Mouse (Mus musculus): ENCODE results near the gene Trim11. TPM values are rescaled to one million over a fixed set of nuclear protein-coding genes. Genes with fewer than 3 reads are reported as not detected.

Gene Trim11
- total RNA-seq (2021): 10 to 100 TPM; 24.7 to 28.6 TPM
- long read RNA-seq, partial matches to known transcripts: 1 of 20 reads
- long read RNA-seq, other reads (novel, unspliced or antisense): 19 of 20 reads

GRCm38 (mm10) chr11:58978027-58978705 is at the start of gene Trim11:
Gene Trim11, plus strand, starts transcription at chr11:58978093.
- DNase-seq (ENCODE audit: low spot score in 2 of 2): peak; percentile 66 to 71

GRCm38 (mm10) chr11:58929055-58929454 is 48.8 kb upstream of the Trim11 start:
- DNase-seq (ENCODE audit: low spot score in 2 of 2): no peak

- no peak for DNase-seq (ENCODE audit: low spot score in 2 of 2)
These were observed 48.3 kb upstream of the Trim11 start for GRCm38 (mm10) chr11:58929641-58930040.

- no peak for DNase-seq (ENCODE audit: low spot score in 2 of 2)
These were observed 47.6 kb upstream of the Trim11 start for GRCm38 (mm10) chr11:58930254-58930653.

GRCm38 (mm10) chr11:58931576-58931975 is 46.3 kb upstream of the Trim11 start:
- DNase-seq (ENCODE audit: low spot score in 2 of 2): no peak

GRCm38 (mm10) chr11:58937909-58938308 is 40.0 kb upstream of the Trim11 start:
- DNase-seq (ENCODE audit: low spot score in 2 of 2): no peak

GRCm38 (mm10) chr11:58938322-58939087 is 39.4 kb upstream of the Trim11 start, which contains the start of gene Rnf187:
Gene Rnf187, minus strand, starts transcription at chr11:58938916.
- peak; percentile 85 to 92 for DNase-seq (ENCODE audit: low spot score in 2 of 2)

GRCm38 (mm10) chr11:58939088-58939439 is 38.8 kb upstream of the Trim11 start:
- no peak for DNase-seq (ENCODE audit: low spot score in 2 of 2)

GRCm38 (mm10) chr11:58944136-58944535 is 33.8 kb upstream of the Trim11 start:
- DNase-seq (ENCODE audit: low spot score in 2 of 2): no peak

GRCm38 (mm10) chr11:58947306-58947705 is 30.6 kb upstream of the Trim11 start:
- DNase-seq (ENCODE audit: low spot score in 2 of 2): no peak

- DNase-seq (ENCODE audit: low spot score in 2 of 2): peak; percentile 48 to 64
These were observed 29.9 kb upstream of the Trim11 start for GRCm38 (mm10) chr11:58947798-58948528.

- DNase-seq (ENCODE audit: low spot score in 2 of 2): peak; percentile 72 to 78
These were observed 29.1 kb upstream of the Trim11 start, which contains the start of gene Hist3h2ba for GRCm38 (mm10) chr11:58948542-58949479. Gene Hist3h2ba, plus strand, starts transcription at chr11:58948920.

- DNase-seq (ENCODE audit: low spot score in 2 of 2): peak; percentile 46 to 64
These were observed 28.1 kb upstream of the Trim11 start for GRCm38 (mm10) chr11:58949480-58950431.

GRCm38 (mm10) chr11:58951210-58951609 is 26.7 kb upstream of the Trim11 start:
- DNase-seq (ENCODE audit: low spot score in 2 of 2): no peak

GRCm38 (mm10) chr11:58953351-58954169 is 24.3 kb upstream of the Trim11 start:
- DNase-seq (ENCODE audit: low spot score in 2 of 2): peak; percentile 42 to 49

GRCm38 (mm10) chr11:58954170-58954419 is 23.8 kb upstream of the Trim11 start:
- DNase-seq (ENCODE audit: low spot score in 2 of 2): peak in 1 of 2 experiments; percentile 81

GRCm38 (mm10) chr11:58954420-58955142 is 23.3 kb upstream of the Trim11 start, which contains the start of the genes Hist3h2a and Trim17:
Gene Hist3h2a, plus strand, starts transcription at chr11:58954685.
Gene Trim17, plus strand, starts transcription at chr11:58954685.
- peak; percentile 84 to 88 for DNase-seq (ENCODE audit: low spot score in 2 of 2)

All from layer of hippocampus, postnatal 10 days (tissue).